Mouse (Mus musculus) MEL (cell line): Measurements from ENCODE around the gene Tbck.
A peak's percentile ranks its signal among the peaks of the same experiment; 100 is the strongest.

ENCODE experiments used
- CTCF ChIP-seq, 3 experiments: IDR thresholded peaks in 2 of 3; conservative IDR thresholded peaks in 1 of 3; 2 replicates each; pipeline ENCODE4 v1.5.1; 2011 to 2012; ENCODE audit warnings: low read length in 3 of 3, low read depth in 2 of 3, mild to moderate bottlenecking in 2 of 3, improper control_type of control experiment in 1 of 3, inconsistent platforms in 1 of 3, mixed read lengths in 1 of 3, moderate library complexity in 1 of 3; ENCODE audit not compliant: control insufficient read depth in 1 of 3, insufficient read depth in 1 of 3, poor library complexity in 1 of 3, severe bottlenecking in 1 of 3
- E2F4 ChIP-seq: IDR thresholded peaks from 2 replicates; pipeline ENCODE4 v1.6.1; 2011; ENCODE audit warnings: low read depth, low read length, improper control_type of control experiment, borderline replicate concordance
- EP300 ChIP-seq, 2 experiments: IDR thresholded peaks; 2 replicates each; pipeline ENCODE4 v1.6.1; 2011; ENCODE audit warnings: improper control_type of control experiment in 2 of 2, low read length in 2 of 2, low read depth in 1 of 2, mild to moderate bottlenecking in 1 of 2
- GATA1 ChIP-seq: IDR thresholded peaks from 2 replicates; pipeline ENCODE4 v1.6.1; 2011; ENCODE audit warnings: low read depth, low read length, improper control_type of control experiment
- JUND ChIP-seq: IDR thresholded peaks from 2 replicates; pipeline ENCODE4 v1.6.1; 2011; ENCODE audit warnings: low read depth, mild to moderate bottlenecking, improper control_type of control experiment, low read length
- POLR2A ChIP-seq, 2 experiments: IDR thresholded peaks; 2 replicates each; pipeline ENCODE4 v1.6.1; 2011 to 2012; ENCODE audit warnings: low read length in 2 of 2, mild to moderate bottlenecking in 2 of 2, control low read depth in 1 of 2, improper control_type of control experiment in 1 of 2, low read depth in 1 of 2, moderate library complexity in 1 of 2; ENCODE audit not compliant: control insufficient read depth in 1 of 2, insufficient read depth in 1 of 2, poor library complexity in 1 of 2
- POLR2AphosphoS2 ChIP-seq: IDR thresholded peaks from 2 replicates; pipeline ENCODE4 v1.6.1; 2011; ENCODE audit warnings: low read length, improper control_type of control experiment
- SIN3A ChIP-seq: IDR thresholded peaks from 2 replicates; pipeline ENCODE4 v1.6.1; 2012; ENCODE audit warnings: low read length, improper control_type of control experiment, inconsistent platforms
- TBP ChIP-seq: IDR thresholded peaks from 2 replicates; pipeline ENCODE4 v1.8.0; 2011; ENCODE audit warnings: low read depth, low read length, improper control_type of control experiment
- USF2 ChIP-seq, 2 experiments: IDR thresholded peaks; 2 replicates each; pipeline ENCODE4 v1.6.1; 2011 to 2012; ENCODE audit warnings: improper control_type of control experiment in 2 of 2, low read length in 2 of 2, borderline replicate concordance in 1 of 2, inconsistent platforms in 1 of 2, low read depth in 1 of 2, mild to moderate bottlenecking in 1 of 2; ENCODE audit not compliant: insufficient read depth in 1 of 2
- ZNF384 ChIP-seq: IDR thresholded peaks from 2 replicates; pipeline ENCODE4 v1.6.1; 2012; ENCODE audit warnings: low read depth, mild to moderate bottlenecking, inconsistent platforms, low read length, improper control_type of control experiment

DNA sequence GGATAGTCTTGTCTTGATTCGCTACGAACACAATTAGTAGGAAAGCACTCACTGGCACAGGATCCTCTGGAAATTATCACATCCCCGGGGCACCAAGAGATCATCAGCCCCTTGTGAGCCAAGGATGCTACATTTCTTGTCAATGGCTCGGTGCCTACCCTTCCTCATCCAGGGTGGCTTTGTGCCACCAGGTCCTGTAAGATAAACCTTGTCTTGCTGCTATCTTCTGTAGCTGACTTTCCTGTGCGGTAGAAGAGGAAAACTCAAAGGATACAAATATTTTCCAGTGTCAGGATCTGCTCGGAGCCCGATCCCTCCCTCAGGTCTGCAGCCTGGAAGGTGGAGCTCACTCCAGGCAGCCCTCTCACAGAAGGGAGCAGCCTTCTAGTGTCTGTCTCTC is 175.6 kb downstream of the Tbck start:
- no peak for TF ChIP-seq POLR2A (IDR thresholded peaks at IDR 0.05; ENCODE audit: control insufficient read depth in 1 of 2, insufficient read depth in 1 of 2, low read depth in 1 of 2, low read length in 2 of 2, poor library complexity in 1 of 2)
- TF ChIP-seq CTCF (IDR thresholded peaks at IDR 0.05 in 2 of 3, conservative IDR thresholded peaks at IDR 0.05 in 1 of 3; ENCODE audit: control insufficient read depth in 1 of 3, insufficient read depth in 1 of 3, low read depth in 2 of 3, low read length in 3 of 3, poor library complexity in 1 of 3, severe bottlenecking in 1 of 3): no peak
- no peak for TF ChIP-seq POLR2AphosphoS2
- peak; percentile 61 to 63 for TF ChIP-seq EP300 (IDR thresholded peaks at IDR 0.05; ENCODE audit: low read depth in 1 of 2, low read length in 2 of 2)
- no peak for TF ChIP-seq USF2 (IDR thresholded peaks at IDR 0.05; ENCODE audit: borderline replicate concordance in 1 of 2, insufficient read depth in 1 of 2, low read depth in 1 of 2, low read length in 2 of 2)
- peak; percentile 48; the same call in 1 of the 2 replicates for TF ChIP-seq GATA1
- TF ChIP-seq SIN3A: no peak
- TF ChIP-seq ZNF384: no peak
- no peak for TF ChIP-seq JUND
- no peak for TF ChIP-seq TBP
- TF ChIP-seq E2F4: no peak
